Mouse (Mus musculus): ENCODE data around the gene Mypn. TPM values are rescaled to one million over a fixed set of nuclear protein-coding genes. Genes with fewer than 3 reads are reported as not detected.

Mypn gene
- under 1 TPM in 3 of 4 experiments, not detected in 1; 0.24 to 0.44 (median 0.40) TPM for total RNA-seq (2022)

- DNase-seq = no peak
Observed at GRCm38 (mm10) chr10:63203728-63204127, at the start of gene Mypn. TSS of gene Mypn (minus strand) at chr10:63203952.

- no peak for DNase-seq
Observed at GRCm38 (mm10) chr10:63248421-63248820, 44.7 kb upstream of the Mypn start.

- no peak for DNase-seq
Observed at GRCm38 (mm10) chr10:63247457-63247856, 43.7 kb upstream of the Mypn start.

GRCm38 (mm10) chr10:63245846-63246245 is 42.1 kb upstream of the Mypn start:
- no peak for DNase-seq

- no peak for DNase-seq
Observed at GRCm38 (mm10) chr10:63244746-63245145, 41.0 kb upstream of the Mypn start.

- DNase-seq = no peak
Observed at GRCm38 (mm10) chr10:63244055-63244671, 40.4 kb upstream of the Mypn start.

- peak; percentile 96 for DNase-seq
Observed at GRCm38 (mm10) chr10:63243493-63244054, 39.8 kb upstream of the Mypn start, which contains the start of gene Herc4. TSS of gene Herc4 (plus strand) at chr10:63243810.

- DNase-seq = no peak
Observed at GRCm38 (mm10) chr10:63242798-63243435, 39.2 kb upstream of the Mypn start.

GRCm38 (mm10) chr10:63240868-63241271 is 37.1 kb upstream of the Mypn start:
- DNase-seq = no peak

- DNase-seq = no peak
Observed at GRCm38 (mm10) chr10:63239848-63240247, 36.1 kb upstream of the Mypn start.

- peak; percentile 64 for DNase-seq
Observed at GRCm38 (mm10) chr10:63238090-63238489, 34.3 kb upstream of the Mypn start.

- DNase-seq = no peak
Observed at GRCm38 (mm10) chr10:63237206-63237605, 33.5 kb upstream of the Mypn start.

GRCm38 (mm10) chr10:63236663-63237062 is 32.9 kb upstream of the Mypn start:
- DNase-seq = no peak

GRCm38 (mm10) chr10:63235889-63236288 is 32.1 kb upstream of the Mypn start:
- DNase-seq = no peak

- no peak for DNase-seq
Observed at GRCm38 (mm10) chr10:63234133-63234532, 30.4 kb upstream of the Mypn start.

- DNase-seq = no peak
Observed at GRCm38 (mm10) chr10:63231630-63232029, 27.9 kb upstream of the Mypn start.

- DNase-seq = no peak
Observed at GRCm38 (mm10) chr10:63230854-63231253, 27.1 kb upstream of the Mypn start.

GRCm38 (mm10) chr10:63230266-63230665 is 26.5 kb upstream of the Mypn start:
- no peak for DNase-seq

GRCm38 (mm10) chr10:63224341-63224740 is 20.6 kb upstream of the Mypn start:
- peak; percentile 59 for DNase-seq

- DNase-seq = no peak
Observed at GRCm38 (mm10) chr10:63221081-63221783, 17.5 kb upstream of the Mypn start.

- no peak for DNase-seq
Observed at GRCm38 (mm10) chr10:63208871-63209270, 5.1 kb upstream of the Mypn start.

- no peak for DNase-seq
Observed at GRCm38 (mm10) chr10:63203002-63203401, 750 bp downstream of the Mypn start.

- no peak for DNase-seq
Observed at GRCm38 (mm10) chr10:63201534-63201933, 2.2 kb downstream of the Mypn start.
